Mouse (Mus musculus): ENCODE results near the gene Sf3b3.
"Not testable (repeated sequence)": the region's sequence is repeated elsewhere in the genome, so short reads cannot be mapped to it uniquely, and the experiment has no call there.

The Sf3b3 gene

DNA sequence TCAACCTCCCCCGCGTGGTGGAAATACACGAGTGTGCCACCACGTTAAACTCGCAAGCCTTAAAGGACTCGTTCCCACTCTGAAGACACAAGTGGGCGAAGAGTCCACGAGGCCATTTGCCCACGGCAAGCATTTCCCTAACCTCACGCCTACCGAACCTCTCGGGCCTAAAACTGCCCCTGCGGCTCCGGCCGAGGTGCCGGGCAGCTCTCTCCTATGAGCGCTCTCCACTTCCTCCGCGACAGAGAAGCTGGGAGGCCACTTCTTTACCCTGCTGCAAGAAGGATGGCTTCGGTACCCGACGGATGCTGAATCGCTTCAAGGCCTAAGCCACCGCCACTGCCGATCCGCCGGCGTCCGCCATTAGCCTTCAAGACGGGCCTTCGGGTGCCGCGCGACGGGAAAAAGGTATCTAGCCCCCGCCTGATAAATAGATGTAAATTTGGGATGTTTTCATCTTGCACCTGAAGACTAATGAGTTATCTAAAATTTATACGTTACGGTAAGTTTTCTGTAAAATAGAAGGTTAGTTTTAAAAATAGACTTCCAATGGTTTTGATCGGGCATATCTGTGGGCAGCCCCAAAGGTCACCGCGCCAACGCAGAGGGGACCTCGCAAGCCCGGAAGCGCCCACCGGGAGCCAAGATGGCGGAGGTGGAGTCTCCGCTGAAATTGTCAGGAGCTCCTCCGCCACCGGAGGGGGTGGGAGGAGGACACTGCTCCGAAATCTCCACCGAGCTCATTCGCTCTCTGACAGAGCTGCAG lies at the start of gene Sf3b3, which contains the start of gene Cog4:
Gene Sf3b3 (minus strand): TSS at position 383 of the 766 bp plus-strand sequence.
Gene Cog4 (plus strand): TSS at position 196 of the 766 bp plus-strand sequence.
- DNase-seq = peak; percentile 91

DNA sequence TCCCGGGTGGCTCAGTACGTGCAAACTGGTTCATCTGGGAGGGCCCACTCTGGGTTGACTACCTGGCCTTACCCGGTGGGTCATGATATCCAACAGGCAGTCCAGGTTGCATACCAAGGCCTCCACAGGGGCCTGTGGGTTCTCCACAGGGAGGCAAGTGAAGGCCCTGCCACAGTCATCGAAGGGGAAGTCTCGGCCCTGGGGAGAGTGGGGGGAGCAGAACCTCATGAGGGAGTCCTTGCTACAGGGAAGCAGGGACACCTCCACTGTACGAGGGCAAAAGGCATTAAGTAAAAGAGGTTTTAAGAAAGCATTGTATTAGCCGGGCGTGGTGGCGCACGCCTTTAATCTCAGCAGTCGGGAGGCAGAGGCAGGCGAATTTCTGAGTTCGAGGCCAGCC lies 49.2 kb upstream of the Sf3b3 start:
- DNase-seq = no peak

DNA sequence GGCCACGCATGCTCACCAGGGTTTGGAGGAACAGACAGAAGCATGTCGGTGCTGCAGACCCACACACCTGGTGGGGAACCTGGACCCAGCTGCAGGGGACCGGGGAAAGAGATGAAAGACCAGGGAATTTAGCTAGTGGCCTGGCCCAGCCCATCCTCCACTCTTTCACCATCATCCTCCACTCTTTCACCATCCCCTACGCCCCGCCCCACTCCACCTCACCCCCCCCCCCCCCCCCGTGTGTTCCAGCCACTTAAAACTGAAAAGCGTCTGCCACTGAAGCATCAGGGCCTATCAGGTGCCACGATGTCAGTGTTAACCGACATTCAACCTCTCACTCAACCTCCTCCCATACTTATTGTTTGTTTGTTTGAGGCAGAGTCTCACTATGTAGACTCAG lies 48.7 kb upstream of the Sf3b3 start:
- no peak for DNase-seq

DNA sequence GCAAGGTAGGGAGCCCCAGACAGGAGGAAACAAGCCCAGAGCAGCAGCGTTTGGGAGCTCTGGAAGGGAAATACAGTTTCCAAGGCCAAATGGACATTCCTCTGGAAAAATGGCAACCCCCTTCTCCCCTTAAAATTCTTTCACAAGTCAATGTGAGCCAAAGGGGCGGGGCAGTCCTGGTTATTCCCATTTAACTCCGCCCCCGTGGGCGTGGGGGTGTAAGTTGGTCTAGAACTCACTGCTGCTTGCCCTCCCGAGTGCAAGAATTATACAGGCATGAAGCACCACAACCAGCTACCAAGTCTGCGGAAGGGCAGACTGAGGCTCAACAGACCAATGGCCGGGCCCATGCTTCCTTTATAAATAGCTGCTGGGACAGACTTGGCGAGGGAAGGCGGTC lies 48.3 kb upstream of the Sf3b3 start:
- no peak for DNase-seq

DNA sequence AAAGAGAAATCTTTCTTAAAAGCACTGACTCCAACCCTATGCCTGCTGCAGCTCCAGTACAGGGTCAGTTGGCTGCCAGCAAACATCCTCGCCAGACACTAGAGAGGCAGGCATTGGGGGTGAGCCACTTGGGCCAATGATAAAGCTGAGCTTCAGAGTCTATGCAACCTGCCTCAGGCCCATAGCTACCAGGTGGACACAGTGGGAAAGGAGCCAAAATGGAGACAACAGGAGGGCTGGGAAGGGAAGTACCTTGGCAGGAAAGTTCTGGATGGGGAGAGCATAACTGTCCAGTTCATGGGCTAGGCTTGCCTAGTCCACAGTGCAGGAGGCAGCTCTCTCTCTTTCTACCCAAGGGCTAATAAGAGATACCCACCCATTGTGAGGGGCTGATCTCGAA lies 46.3 kb upstream of the Sf3b3 start:
- no peak for DNase-seq

DNA sequence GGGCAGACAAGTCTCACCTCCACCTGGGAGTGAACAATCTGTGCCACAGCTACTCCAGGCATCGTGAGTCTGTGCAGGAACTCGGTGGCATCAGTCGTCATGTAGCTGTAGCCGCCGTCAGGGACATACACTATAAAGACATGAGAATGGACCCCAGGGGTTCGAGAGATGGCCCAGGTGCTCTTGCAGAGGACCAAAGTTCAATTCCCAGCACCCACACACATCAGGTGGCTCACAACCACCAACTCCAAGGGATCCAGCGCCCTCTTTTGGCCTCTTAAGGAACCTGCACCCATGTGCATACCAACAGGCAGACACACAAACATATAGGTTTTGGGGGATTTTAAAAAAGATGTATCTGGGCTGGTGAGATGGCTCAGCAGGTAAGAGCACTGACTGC lies 45.5 kb upstream of the Sf3b3 start:
- no peak for DNase-seq

DNA sequence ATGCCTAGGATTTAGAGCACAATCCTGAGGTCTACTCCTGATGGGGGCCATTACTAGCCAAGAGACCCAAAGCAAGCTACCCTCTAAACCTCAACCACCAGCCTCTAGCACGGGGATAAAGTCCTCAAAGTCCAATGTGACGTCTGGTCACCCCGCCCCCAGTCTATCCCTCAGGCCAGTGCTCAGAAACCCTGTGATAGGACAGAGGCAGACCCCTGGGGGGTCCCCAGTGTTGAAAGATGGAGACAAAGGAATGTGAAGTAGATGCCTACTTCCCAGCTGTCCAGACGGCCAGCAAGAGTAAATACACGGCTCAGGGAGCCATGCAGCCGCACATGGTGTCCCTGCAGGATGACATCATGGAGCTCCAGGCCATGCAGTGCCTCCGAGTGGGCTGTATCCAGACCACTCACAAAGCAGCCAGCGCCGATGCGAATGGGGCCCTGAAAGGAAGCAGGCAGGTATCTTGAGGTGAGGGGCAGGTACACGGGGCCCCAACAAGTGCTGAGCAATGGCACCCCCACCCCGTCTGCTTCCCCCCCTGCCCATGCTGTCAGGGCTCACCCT lies 43.4 kb upstream of the Sf3b3 start:
- DNase-seq = no peak

DNA sequence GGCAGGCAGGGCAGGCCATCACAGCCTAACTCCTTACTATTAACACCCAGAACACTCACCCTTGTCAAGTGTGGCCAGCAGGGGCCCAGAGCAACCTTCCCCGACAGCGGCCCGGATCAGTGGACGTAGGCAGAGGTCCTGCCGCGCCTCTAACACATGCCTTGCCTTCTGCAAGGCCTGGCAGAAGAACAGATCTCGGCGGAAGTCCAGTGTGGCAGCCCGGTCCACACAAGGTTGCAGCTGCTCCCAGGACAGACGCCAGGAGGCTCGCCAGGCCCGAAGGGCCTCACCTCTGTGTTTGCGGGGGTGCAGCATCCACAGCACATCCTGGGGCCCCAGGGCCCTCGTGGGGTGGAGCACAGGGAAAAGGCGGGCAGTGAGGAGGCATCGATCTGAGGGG lies 42.3 kb upstream of the Sf3b3 start:
- DNase-seq = no peak

DNA sequence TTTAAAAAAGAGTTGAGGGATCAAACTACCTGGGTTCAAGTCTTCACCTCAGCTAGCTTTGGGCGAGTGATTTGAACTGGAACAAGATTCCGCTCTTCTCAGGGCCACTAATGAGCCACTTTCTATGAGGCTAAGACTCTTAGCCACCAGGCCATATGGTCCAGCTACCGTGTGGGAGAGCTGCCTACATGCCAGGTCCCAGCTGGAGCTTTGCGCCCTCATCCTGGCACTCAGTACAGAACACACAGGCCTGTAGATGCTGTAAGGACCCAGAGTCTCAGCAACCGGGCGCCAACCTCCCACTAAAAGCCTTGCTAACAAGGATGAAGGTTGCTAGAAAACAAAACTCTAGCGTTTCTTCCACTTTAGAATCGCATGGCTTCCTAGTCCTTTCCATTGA lies 41.9 kb upstream of the Sf3b3 start:
- DNase-seq = no peak

DNA sequence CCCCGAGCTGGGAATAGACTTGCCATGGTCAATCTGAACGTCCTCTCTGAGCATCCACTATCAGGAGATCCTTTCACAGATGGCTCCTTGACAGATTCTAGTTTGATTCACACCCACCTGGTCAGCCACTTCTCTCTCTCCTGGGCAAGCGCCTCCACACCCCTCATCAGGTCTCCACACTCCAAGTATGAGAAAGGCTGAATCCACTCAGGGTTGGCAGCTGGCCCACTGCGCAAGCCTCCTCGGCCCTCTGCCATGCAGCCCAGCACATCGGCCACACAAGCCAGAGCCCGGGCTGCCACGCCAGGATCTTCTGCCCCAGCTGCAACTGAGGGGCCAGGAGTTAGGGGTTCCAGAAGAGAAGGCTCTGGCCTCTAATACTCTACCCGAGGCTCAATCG lies 41.0 kb upstream of the Sf3b3 start:
- no peak for DNase-seq

DNA sequence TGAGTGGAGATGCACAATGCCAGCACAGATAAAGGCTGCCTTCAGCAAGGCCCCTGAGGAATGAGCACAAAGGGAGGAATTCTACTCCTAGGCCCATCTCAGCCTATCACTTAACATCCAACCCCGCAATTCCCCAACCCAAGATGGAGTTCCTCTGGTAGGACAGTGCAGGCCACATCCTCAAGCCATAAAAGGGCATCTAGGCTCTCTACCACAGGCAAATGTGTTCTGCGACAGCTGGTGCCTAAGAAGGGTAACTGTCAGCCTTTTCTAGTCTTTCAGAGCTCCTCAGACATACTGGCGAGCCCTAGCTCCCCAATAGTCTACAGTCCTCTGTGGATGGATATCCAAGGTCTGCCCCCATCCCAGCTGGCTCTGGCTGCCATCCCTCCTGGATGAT lies 40.0 kb upstream of the Sf3b3 start:
- no peak for DNase-seq

DNA sequence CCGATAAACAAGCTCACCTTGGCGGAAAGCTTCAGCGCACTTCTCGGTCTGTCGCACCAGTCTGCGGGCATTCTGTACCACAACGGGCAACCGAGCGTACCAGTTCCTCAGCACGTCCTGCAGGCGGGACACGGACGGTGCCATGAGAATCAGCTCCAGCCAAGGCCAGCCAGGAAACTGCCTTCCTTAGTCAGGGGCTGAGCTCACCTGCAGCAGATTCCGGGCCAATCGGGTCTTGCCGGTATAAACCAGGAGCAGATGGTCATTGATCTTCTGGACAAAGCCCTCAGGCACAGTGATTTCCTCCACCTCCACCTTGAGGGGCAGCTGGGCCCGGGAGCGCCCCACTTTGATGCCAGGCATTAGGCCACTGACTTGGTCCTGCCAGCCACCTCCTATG lies 37.2 kb upstream of the Sf3b3 start:
- DNase-seq = no peak

DNA sequence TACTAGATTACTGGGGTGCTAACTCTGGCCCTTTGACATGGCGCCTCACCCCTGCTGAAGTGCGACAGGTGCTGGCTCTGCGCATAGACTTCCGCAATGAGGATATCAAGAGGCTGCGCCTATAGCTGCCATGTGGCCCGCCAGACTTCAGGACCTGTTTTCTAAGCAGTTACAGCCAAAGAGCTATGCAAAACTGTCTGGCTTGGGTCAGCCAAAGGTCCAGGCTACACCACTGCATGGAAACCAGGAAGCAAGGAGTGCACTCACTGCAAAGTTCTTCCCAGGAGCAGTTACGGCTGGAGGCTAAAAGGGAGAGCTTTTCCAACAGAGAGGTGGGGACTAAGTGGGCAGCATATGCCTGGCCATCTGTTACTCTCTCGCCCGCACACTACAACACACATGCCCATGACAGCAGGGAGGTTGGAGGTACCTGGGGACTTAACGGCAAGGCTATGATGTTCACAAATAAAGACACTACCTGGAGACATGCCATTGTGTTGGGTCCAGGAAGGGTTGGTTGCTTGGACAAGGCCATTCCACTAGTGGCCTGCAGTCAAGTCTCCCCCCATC lies 35.2 kb upstream of the Sf3b3 start:
- no peak for DNase-seq

DNA sequence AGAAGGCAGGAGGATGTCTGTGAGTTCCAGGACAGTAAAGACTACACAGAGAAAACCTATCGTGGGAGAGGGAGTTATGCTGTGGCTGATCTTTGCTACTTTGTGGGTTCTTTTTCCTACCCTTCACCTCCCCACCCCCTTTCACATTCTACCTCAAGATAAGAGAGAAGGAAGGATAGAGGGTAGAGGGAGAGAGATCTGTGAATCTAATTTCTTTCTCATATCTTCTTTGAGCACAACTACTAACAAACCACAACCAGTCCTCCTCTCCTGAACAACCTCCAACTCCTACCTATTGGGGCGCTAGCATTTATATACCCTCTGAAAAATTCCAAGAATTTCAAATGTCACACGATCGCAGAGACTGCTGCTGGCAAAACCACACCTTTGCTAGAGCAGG lies 31.3 kb upstream of the Sf3b3 start:
- no peak for DNase-seq

DNA sequence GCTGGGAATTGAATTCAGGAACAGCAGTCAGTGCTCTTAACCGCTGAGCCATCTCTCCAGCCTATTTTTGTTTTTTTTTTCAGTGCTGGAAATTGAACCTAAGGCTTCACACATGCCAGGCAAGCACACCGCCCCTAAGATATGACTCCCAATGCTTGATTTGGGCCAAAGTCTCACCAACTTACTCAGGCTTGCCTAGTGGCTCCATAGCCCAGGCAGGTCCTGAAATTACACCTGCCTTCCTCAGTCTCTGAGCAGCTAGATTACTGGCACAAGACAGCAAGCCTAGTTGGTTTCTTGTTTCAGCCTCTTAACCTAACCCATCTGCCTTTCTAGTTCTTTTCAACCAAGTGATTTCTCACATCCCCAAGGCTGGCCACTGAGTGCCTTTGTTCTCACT lies 23.9 kb upstream of the Sf3b3 start:
- no peak for DNase-seq

DNA sequence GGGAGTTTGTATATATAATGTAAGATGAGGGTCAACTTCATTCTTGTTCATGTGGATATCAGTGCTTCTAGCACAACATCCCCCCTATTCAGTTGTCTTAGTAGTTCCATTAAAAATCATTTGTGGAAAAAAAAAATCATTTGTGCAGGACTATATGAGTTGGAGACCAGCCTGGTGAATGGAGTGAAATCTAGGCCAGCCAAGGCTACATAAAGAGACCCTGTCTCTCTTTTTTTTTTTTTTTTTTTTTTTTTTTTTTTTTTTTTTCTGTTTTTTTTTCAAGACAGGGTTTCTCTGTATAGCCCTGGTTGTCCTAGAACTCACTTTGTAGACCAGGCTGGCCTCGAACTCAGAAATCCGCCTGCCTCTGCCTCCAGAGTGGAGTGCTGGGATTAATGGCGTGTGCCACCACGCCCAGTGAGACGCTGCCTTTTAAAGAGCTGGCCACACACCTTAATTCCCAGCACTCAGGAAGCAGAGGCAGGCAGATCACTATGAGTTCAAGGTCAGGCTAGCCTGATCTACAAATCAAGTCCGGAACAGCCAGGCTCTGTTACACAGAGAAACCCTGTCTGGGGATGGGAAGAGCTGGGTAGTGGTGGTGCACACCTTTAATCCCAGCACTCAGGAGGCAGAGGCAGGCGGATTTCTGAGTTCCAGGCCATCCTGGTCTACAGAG lies 14.9 kb upstream of the Sf3b3 start:
- not testable (repeated sequence) for DNase-seq

DNA sequence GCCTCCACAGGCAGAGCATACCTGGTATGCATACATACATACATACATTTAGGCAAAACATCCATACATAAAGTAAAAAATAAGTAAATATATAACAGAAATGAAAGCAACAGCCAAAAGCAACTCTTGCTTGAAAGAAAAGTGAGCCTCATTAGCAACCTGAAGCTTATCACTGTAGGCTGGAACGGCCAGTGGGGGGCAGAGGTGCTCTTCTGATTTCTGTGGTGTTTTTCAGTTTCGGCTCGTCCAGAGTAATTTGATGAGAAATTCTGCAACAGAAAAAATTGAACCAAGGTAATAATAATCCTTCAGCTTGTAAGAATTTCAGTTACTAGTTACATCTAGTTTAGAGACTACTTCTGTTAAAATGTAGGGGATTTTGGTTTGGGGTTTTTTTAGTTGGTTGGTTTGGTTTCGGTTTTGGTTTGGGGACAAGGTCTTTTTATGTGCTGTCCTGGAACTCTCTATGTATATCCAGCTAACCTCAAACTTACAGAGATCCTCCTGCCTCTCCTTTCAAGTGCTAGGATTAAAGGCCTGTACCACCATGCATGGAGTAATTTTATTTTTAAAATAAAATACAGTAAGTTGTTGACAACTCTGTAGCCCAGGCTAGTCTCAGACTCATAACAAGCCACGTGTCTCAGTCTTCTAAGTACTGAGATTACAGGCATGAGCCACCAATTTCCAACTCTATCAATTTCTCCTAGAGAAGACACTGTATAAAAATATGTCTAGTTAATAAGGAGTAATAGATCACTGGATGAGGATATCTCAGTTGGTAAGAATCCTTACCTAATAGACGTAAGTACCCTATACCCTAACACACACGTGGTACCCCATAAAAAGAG lies 13.3 kb upstream of the Sf3b3 start:
- DNase-seq = no peak

DNA sequence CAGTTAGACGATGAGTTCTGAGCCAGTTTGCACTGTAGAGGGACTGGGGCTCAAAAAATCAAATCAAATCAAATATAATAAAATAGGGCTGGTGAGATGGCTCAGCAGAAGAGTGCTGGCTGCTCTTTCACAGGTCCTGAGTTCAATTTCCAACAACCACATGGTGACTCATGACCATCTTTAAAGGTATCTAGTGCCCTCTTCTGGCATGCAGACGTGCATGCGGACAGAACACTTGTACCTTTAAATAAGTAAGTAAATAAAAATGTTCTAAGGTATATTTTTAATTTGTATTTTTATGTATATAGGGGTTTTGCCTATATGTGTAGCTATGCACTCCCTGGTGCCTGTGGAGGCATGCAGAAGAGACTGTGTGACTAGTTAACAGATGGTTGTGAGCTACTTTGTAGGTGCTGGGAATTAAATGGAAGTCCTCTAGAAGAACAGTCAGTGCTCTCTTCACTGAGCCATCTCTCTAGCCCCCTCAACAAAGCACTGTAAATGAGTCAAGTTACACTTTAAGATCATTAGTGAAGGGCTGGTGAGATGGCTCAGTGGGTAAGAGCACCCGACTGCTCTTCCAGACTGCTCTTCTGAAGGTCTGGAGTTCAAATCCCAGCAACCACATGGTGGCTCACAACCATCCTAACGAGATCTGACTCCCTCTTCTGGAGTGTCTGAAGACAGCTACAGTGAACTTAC lies 10.3 kb upstream of the Sf3b3 start:
- DNase-seq = no peak

DNA sequence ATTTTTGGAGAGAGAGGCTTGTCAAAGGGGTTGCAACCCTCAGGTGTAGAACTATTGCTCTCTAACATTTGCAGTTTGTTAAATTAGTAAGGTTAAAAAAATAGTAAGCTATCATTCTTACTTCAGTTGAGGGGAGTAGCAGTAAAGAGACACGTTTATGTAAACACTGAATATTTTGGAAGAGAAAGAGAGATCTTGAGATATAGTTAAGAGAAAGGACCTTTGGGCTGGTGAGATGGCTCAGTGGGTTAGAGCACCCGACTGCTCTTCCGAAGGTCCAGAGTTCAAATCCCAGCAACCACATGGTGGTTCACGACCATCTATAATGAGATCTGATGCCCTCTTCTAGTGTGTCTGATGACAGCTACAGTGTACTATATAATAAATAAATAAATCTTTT lies 9.5 kb upstream of the Sf3b3 start:
- not testable (repeated sequence) for DNase-seq

DNA sequence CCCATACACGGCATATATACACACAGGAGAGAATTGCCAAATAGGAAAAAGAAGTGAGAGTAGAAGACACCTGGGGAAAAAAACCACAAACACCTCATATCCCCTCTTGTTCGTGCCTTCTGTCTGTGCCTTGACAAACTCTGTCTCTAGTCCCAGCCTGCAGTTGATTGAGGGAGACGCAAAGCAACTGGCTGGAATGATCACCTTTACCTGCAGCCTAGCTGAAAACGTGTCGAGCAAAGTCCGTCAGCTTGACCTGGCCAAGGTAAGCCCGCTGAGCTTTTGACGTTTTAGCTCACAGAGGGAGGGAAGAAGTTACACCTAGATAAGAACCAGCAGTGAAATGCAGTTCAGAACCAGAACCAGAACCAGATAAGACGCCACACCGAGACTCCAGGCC lies 4.6 kb upstream of the Sf3b3 start:
- DNase-seq = no peak

DNA sequence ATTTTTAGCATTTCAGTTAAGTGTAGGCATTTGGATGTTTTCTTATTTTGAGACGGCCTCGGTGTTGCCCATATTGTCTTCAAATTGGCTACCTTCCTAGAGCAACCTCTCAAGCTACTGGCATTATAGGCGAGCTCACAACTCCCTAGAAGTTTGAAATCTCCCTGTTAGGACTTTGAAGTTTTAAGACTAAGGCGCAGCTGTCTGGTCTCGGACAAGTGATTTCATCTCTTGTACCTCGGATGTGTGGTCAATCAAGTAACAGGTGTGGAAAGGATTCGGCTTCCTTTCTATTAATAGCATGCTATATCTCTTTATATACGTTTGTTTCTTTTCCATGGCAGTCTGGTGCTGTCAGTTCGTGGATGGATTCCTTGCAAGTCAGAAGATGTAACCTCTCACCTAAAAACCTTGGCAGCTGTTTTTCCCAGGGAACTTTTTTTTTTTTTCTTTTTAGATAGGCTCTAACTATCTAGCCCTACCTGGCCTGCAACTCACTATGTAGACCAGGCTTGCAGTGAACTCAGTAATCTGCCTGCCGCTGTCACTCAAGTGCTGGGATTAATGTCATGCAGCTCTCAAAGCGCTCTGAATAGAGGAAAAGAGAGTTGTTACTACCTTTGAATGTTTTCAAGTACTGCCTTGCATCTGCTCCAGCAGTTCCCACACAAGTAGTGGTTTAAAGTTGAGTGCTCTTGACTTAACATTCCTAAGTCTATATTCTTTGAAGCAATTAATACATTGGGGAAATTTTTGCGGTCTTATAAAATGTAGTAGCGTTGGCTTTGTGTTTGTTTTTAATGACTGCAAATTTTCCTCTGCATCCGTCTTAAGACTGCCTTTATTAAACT lies 1.3 kb upstream of the Sf3b3 start:
- no peak for DNase-seq

Measured in liver (tissue).